Mouse (Mus musculus) brain, embryonic 14.5 days (tissue): ENCODE results near the gene Zfp46.

ENCODE experiments used
- CTCF ChIP-seq: fragments of 200-500 bp; IDR thresholded peaks from 2 replicates; pipeline ENCODE4 v1.5.1; 2012; ENCODE audit warnings: inconsistent platforms, mild to moderate bottlenecking, moderate library complexity, borderline replicate concordance; ENCODE audit not compliant: insufficient read depth, insufficient read length; ENCODE audit errors: extremely low read depth
- POLR2A ChIP-seq: fragments of 200-500 bp; IDR thresholded peaks from 2 replicates; pipeline ENCODE4 v1.6.1; 2012; ENCODE audit warnings: mild to moderate bottlenecking, inconsistent platforms, borderline replicate concordance; ENCODE audit not compliant: poor library complexity, insufficient read depth, insufficient read length, severe bottlenecking; ENCODE audit errors: extremely low read depth

- no peak for TF ChIP-seq POLR2A
- TF ChIP-seq CTCF = no peak
These were observed 28.1 kb downstream of the Zfp46 start for GRCm38 (mm10) chr4:136312616-136313015.
